Mouse (Mus musculus) ES-E14 (cell line): ENCODE measurements around the gene Med7.

ENCODE experiments used
- CHD2 ChIP-seq: IDR thresholded peaks from 2 replicates; pipeline ENCODE4 v1.6.1; 2014; ENCODE audit warnings: mild to moderate bottlenecking, low read depth, low read length, inconsistent platforms
- HCFC1 ChIP-seq: IDR thresholded peaks from 2 replicates; pipeline ENCODE4 v1.6.1; 2012; ENCODE audit warnings: low read length, inconsistent platforms, borderline replicate concordance; ENCODE audit not compliant: insufficient read depth
- MAFK ChIP-seq: IDR thresholded peaks from 2 replicates; pipeline ENCODE4 v1.6.1; 2014; ENCODE audit warnings: mild to moderate bottlenecking, low read depth, low read length, inconsistent platforms; ENCODE audit not compliant: insufficient read depth
- ZC3H11A ChIP-seq: IDR thresholded peaks from 2 replicates; pipeline ENCODE4 v1.6.1; 2012; ENCODE audit warnings: low read depth, mild to moderate bottlenecking, inconsistent platforms, low read length, borderline replicate concordance
- ZNF384 ChIP-seq: IDR thresholded peaks from 2 replicates; pipeline ENCODE4 v1.6.1; 2012; ENCODE audit warnings: low read depth, low read length, inconsistent platforms

GRCm38 (mm10) chr11:46454453-46455045, 17.8 kb downstream of the Med7 start, which contains the start of gene Havcr2:
- TF ChIP-seq CHD2 (no peak), HCFC1 (no peak), MAFK (no peak), ZNF384 (no peak), ZC3H11A (no peak)
